Mouse (Mus musculus) retina, embryonic 14.5 days (tissue): ENCODE data around the gene Olfr678.
A peak's percentile ranks its signal among the peaks of the same experiment; 100 is the strongest.
"Not testable (repeated sequence)": the region's sequence is repeated elsewhere in the genome, so short reads cannot be mapped to it uniquely, and the experiment has no call there.

Experiments used
- DNase-seq: peaks from one replicate; pipeline ENCODE4 v3.0.0-alpha.2; 2015; ENCODE audit warnings: low spot score

The Olfr678 gene

DNA sequence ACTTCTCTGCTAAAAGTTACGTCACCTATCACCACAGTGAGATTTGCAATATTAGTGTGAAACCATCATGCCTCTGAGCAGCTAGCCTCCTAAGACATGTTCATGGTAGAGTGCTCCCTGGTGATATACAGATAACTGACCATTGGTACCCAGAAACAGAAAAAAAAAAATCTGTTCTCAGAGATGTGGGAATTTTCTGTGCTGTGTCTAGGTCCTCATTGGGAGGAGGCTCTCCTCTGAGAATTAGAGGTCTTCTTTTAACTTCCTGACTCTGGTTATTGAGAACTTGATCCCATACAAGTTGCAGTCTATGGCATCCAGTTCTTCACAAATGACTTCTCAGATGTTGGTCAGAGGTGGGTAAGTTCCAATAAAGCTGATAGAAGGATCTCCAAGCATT, at the start of gene Olfr678:
TSS of gene Olfr678 (plus strand) at position 301 of the 400 bp plus-strand sequence.
- no peak for DNase-seq

DNA sequence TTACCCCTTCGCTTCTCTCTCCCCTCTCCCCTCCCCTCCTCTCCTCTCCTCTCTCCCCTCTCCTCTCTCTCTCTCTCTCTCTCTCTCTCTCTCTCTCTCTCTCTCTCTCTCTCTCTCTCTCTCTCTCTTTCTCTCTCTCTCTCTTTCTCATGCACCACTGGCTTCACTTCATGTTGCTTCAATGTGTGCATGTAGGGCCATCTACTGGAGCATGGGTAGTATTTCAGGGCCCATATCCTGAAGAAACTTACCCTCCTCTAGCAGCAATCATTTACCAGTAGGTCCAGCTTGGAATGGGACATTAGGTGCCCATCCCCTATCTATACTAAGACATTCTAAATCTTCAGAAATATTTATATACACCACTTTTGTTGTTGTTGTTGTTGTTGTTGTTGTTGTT, 41.7 kb upstream of the Olfr678 start:
- no peak for DNase-seq

DNA sequence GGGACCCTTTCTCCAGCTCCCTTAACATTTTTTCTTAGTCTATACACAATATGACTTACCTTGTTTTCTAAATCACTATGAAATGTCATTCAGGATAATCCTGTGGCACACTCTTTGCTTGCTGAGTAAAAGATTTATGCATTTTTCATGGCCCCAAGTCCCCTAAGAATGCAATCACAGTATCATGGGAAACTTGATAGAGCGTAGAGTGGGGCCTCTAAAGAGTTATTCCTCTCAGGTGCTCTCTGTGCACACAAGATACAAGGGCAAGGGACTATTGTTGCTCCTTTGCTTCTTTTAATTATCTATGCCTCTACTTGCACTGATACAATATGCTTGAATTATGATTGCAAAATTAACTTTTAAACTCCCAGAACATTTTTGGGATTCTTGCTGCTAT, 35.9 kb upstream of the Olfr678 start, which contains the start of gene Olfr675:
TSS of gene Olfr675 (minus strand) at position 101 of the 400 bp plus-strand sequence.
- DNase-seq: no peak

DNA sequence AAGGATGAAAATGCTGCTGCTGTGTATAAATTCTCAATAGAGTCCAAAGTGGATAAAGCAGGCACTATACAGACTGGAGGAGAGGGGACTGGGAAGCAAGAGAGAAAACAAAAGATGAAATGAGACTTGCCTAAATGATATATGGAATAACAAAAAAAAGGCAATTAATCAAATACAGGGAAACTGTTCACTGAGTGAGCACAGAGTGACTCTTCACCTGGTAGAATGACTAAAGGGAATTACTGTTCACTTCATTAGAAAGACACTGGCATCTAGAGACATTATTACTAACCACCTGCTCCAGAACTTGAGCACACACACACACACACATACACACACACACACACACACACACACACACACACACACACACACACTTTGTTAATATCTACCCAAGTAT, 31.9 kb upstream of the Olfr678 start, which contains the start of gene Olfr676:
TSS of gene Olfr676 (plus strand) at position 301 of the 400 bp plus-strand sequence.
- no peak for DNase-seq

DNA sequence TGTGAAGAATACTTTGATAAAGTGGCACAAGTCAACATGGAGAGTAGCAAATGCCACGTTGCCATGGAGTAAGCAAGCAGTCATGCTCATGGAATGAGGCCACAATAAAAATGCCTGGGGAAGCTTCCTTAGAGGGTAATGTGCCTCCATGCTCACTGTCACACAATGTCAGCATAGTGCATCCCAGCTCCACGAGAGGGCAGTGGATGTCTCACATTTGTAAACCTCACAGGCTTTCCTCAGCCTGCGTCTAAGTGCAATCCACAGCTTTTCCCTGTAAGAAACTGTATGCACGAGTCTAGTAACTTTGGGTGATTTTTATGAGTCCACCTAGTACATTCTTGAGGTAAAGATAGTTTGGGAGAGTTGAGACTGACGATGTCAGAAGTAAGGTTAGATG, 30.4 kb upstream of the Olfr678 start:
- DNase-seq: not testable (repeated sequence)

DNA sequence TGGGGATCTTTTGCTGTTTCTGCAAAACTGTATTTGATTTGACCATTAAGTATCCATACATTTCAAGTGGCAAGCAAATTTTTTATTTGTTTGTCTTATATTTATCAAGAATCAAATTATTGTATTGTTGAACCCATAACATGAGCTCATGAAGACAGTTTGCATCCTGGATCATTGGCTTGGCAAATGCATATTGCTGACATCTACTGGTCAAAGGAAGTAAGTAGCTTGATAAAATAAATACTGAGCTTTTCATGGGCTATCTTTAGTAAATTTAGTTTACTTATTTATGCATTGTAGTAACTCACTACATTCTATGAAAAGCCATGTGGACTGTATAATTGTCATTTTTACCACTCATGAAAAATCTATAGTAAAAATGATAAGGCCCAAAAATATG, 5.3 kb upstream of the Olfr678 start:
- DNase-seq: peak; percentile 1

DNA sequence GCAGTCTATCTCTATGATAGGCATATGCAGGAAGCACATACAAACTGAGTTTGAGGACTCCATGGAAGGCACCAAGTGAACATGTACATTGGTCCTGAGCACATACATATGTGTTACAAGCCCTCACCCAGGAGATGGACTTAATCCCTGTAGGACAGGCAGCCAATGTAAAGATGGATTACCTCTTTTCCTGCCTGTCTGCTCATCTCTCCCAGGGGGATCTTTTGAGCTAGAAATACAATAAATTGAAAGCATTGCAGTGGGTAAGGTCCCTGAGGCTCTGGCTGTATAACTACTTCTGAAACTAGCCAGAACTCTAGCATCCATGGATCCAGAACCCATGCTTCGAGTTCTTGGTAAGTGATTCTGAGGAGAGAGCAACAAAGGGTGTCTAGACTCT, 16.6 kb downstream of the Olfr678 start, which contains the start of gene Olfr679:
TSS of gene Olfr679 (plus strand) at position 301 of the 400 bp plus-strand sequence.
- no peak for DNase-seq

DNA sequence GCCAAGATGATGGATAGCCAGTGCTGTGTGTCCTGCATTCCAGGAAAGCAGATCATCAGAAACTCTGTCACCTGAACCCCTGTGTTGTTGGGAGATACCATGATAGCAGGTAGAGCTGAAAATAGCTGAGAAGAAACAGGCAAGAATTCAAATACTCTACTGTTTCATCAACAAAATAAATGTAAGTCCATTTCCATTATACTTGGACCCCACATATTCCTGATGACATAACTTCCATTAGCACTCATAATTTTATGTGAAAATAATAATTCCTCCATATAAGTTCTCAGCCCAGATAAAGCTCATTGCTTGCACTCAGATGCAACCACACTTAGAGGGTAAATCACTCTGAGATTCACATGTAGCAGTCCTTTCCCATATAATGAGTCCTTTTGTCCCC, 28.4 kb downstream of the Olfr678 start, which contains the start of gene Olfr680-ps1:
TSS of gene Olfr680-ps1 (minus strand) at position 101 of the 400 bp plus-strand sequence.
- not testable (repeated sequence) for DNase-seq

DNA sequence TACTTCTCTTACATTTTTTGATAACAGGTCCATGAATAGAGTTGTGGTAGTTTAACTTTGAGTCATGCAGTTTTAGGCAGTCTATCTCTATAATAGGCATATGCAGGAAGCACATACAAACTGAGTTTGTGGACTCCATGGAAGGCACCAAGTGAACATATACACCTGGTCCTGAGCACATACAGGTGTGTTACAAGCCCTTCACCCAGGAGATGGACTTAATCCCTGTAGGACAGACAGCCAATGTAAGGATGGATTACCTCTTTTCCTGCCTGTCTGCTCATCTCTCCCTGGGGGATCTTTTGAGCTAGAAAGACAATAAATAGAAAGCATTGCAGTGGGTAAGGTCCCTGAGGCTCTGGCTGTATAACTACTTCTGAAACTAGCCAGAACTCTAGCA, 52.3 kb downstream of the Olfr678 start, which contains the start of gene Olfr681:
TSS of gene Olfr681 (plus strand) at position 301 of the 400 bp plus-strand sequence.
- no peak for DNase-seq
